Mouse (Mus musculus) lung, adult 2 months (tissue): Measurements from ENCODE around the gene Rpl41.
"Not testable (repeated sequence)": the region's sequence is repeated elsewhere in the genome, so short reads cannot be mapped to it uniquely, and the experiment has no call there.

Source experiments
- CTCF ChIP-seq: fragments of 200-500 bp; IDR thresholded peaks from 2 replicates; pipeline ENCODE4 v1.5.1; 2011; ENCODE audit warnings: mild to moderate bottlenecking, low read length, control low read depth; ENCODE audit not compliant: insufficient read depth
- POLR2A ChIP-seq: fragments of 200-500 bp; IDR thresholded peaks from 2 replicates; pipeline ENCODE4 v1.6.1; 2011; ENCODE audit warnings: low read depth, mild to moderate bottlenecking, control low read depth, low read length, borderline replicate concordance; ENCODE audit errors: extremely low read depth

GRCm38 (mm10) chr10:128555567-128555966 lies 6.5 kb upstream of the Rpl41 start:
- not testable (repeated sequence) for TF ChIP-seq CTCF, POLR2A
